Mouse (Mus musculus): ENCODE measurements around the gene Trnp1.
"Not testable (repeated sequence)": the region's sequence is repeated elsewhere in the genome, so short reads cannot be mapped to it uniquely, and the experiment has no call there.

Gene Trnp1

DNA sequence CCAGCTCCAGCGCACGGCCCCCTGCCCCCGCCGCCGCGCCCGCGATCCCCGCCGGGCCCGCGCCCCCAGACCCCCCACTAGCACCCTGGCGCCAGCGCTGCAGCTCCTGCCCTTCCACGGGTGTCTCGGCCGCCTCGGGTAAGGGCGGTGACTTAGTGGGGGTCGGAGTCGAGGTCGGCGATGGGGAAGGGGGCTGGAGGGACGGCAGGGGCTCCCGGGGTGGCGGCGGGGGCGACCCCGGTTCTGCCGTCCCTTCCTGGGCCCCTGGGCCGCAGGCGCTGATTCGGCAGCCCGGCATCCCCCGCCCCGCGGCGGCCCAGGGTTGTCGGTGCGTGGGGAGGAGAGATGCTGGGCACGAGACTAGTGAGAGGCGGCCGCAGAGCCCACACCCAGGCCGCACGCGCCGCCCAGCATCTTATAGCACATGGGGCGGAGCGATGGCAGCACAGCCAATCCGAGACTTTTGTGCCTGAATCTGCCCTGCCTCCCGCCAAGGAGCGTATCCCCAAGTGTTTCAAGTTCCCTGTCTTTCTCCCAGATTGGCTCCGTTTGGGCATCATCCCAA is at the start of gene Trnp1:
Gene Trnp1 (minus strand): TSS at position 391 of the 565 bp plus-strand sequence.
- DNase-seq (ENCODE audit: low read depth, low spot score) = peak; percentile 83

DNA sequence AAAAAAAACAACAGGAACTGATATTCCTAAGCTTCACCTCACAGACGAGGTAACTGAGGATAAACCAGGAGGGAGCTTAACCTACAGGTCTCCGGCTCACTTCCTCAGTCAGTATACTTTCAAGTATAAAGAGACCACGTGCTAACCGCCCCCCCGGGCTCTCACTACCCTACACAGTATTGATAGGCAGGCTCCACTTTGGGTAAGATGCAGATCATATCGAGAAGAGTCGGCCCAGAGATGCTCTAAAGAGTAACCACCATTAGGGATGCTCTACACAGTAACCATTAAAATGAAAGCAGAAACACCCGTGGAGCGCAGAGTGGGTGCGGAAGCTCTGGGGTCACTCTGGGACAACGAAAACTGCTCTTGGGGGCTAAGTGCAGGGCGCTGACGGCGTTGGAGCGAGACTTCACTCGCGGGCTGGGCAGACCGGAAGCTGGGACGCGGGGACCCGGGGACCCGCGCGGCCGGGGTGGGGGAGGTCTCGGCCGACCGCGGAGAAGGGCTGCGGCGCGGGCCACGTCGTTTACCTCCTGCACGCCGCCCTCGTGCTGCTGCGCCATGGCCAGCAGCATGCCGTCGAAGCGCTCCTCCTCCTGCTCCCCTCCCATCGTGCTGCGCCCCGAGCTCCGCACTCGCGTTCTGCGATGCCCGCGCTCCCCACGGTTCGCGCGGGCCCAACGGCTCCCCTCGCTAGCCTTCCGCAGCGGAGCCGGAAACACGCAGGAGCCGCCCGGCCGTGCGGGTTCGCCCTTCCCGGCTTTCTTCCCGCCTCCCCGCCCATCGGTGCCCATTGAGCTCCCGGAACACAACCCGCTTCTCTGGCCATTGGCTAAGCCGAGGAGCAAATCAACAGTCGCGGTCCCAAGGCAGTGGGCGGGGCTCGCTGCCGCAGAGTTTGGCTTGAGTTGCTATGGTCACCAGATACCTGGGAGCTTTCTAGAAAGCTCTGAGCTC is 47.2 kb upstream of the Trnp1 start, which contains the start of gene Nudc:
Gene Nudc (minus strand): TSS at position 725 of the 960 bp plus-strand sequence.
- DNase-seq (ENCODE audit: low read depth, low spot score) = peak; percentile 96

DNA sequence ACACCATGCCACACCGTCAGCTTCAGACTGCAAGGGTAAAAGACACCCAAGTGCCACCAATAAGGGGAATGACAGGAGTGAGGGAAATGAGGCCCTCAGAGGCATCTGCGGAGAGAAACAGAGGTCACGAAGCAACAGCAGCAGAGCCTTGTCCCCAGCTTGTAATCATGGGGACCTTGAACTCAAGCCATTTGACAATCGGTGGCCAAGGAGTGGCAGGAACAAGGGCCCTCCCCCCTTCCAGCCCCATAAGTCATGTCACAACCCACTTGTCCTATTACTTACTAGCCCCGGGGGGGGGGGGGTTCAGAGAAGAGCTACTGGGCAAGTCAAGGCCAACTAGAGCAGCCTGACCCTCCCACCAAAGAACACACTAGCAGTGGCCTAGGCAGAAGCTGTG is 38.3 kb upstream of the Trnp1 start:
- no peak for DNase-seq (ENCODE audit: low read depth, low spot score)

DNA sequence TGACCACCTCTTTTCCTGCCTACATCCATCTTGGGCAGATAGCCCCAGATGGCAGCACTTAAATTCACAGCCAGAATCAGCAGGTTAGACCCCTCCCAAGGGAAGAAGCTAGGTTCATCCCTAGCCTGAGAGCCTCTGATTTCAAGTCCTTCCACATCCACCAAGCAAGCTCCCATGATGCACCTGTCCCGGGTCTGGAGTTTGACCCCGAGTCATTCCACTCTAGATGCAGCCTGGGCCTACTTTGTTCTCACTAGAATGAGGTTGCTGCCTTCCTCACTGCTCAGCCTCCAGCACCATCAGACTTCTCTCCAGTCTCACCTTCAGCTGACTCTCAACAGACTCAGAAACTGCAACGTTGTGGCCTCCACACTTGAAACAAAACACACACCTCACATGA is 37.7 kb upstream of the Trnp1 start:
- no peak for DNase-seq (ENCODE audit: low read depth, low spot score)

DNA sequence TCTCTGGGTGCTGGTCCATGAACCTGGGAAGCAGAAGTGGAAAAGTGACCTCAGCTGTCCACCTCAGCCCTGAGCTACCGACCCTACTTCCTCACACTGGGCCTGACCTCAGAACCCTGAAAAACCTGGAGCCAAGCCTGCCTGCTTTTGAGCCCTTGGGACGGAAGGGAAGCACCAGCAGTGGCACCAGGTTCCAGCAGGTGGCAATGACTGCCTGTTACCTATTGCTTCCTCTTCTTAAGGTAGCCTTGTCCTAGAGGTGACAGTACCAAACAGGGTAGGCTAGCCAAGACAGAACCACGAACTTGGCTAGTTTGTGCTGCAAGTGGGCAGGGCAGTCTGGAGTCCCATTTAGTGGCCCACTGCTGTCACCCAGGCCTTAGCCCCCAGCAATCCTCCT is 34.4 kb upstream of the Trnp1 start:
- DNase-seq (ENCODE audit: low read depth, low spot score) = no peak

DNA sequence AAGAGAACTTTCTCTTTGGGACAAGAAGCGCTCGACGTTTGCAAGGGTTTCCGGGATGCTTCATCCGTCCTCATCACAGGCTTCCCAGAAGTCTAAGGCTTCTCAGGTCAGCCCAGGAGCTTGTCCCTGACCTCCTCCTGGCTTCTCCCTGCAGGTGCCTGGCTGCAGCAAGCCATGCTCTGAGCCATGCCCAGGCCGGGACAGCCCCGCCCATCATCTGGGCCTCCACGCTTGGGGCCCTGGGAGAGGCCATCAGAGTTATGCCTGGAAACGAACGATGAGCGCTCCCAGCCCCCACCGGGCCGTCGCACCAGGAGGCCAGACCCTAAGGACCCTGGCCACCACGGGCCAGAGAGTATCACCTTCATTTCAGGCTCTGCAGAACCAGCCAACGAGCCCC is 29.4 kb upstream of the Trnp1 start:
- DNase-seq (ENCODE audit: low read depth, low spot score) = no peak

DNA sequence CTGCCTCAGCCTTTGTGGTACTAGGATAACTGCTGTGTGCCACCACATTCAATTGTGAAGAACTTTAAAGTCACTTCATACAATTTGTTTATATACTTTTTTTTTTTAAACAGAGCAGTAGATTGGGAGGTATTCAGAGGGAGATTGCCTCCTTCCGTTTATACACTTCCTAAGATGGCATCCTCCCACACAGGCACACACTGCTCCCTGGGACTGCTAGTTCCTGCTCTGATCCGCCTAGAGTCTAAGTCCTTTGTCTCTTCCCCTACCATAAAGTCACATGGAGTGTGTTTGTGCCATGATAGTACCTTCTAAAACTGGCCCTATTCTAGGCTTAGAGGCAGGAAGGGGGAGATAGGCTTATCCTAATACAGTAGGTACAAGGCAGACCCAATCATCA is 23.2 kb upstream of the Trnp1 start:
- no peak for DNase-seq (ENCODE audit: low read depth, low spot score)

DNA sequence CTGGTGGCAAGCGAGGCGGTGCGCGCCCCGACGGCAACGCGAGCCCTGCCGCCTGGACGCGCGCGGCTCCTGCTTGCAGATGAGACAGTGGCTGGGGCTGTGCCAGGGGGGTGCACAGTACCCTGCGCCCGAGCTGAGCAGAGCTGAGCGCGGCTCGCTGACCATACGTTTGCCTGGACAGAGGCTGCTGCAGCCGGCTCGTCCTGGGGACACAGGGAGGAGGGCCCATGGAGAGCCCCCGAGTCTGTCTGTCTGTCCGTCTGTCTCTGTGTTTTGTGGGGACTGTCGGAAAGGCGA is 21.0 kb upstream of the Trnp1 start:
- no peak for DNase-seq (ENCODE audit: low read depth, low spot score)

DNA sequence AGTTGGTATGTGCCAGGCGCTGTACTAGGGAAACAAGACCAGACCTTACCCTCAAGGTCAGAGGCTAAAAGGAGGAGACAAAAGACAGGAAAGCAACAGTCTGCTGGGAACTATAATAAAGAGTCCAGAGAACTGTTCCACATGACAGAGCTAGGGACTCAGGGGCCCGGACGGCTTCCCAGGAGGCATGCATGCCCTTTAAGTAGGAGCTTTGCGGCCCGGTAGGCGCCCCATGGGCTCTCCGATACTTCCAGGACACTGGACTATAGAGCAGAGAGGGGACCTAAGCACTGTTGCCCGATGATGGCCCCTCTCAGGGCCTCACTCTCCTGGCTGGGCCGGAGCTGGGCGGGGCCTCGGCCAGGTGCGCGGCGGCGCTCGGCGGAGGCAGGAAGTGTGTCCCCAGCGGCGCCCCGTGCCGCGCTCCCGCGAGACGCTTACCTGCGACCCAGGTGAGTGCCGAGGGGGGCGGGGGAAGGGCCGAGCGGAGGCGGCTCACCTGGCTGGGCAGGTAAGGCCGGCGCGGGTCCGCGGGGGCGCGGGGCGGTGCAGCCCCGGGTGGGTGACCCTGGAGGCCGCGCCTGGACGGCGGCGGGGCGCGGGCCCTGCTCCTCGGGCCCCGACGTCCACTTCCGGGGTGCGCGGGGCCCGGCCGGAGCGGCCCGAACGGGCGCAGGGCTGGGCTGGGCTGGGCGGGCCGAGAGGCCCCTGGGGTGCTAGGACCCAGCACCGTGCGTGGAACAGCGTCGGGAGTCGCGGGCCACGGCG is 20.4 kb upstream of the Trnp1 start, which contains the start of gene Kdf1:
Gene Kdf1 (plus strand): TSS at position 363 of the 768 bp plus-strand sequence.
- no peak for DNase-seq (ENCODE audit: low read depth, low spot score)

DNA sequence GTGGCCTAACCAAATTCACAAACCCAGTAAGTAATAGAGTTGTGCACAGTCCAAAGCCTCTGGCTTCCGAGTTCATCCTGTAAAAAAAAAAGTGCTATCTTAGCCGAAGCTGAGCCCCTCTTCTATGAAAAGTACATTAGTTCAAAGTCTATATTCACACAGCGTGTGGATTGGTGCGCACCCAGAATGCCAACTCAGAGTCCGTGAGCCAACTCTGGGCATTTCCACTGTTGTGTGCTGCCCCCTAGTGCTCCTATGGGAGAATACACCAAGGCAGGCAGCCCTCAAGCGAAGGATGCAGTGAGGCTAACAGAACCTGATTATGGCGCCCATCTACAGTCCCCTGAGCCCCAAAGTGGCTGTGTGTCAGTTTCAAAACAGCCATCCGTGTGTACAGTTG is 14.6 kb upstream of the Trnp1 start:
- peak; percentile 71 for DNase-seq (ENCODE audit: low read depth, low spot score)

DNA sequence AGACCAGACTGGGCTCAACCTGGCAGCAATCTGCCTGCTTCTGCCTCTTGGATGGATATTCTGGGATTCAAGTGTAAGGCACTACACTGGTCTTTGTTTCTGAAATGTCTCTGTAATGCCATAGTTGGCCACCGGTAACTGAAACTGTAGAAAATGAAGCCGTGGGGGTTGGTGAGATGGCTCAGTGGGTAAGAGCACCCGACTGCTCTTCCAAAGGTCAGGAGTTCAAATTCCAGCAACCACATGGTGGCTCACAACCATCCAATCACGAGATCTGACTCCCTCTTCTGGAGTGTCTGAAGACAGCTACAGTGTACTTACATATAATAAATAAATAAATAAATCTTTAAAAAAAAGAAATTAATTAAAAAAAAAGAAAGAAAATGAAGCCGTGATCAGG is 14.2 kb upstream of the Trnp1 start:
- DNase-seq (ENCODE audit: low read depth, low spot score) = not testable (repeated sequence)

DNA sequence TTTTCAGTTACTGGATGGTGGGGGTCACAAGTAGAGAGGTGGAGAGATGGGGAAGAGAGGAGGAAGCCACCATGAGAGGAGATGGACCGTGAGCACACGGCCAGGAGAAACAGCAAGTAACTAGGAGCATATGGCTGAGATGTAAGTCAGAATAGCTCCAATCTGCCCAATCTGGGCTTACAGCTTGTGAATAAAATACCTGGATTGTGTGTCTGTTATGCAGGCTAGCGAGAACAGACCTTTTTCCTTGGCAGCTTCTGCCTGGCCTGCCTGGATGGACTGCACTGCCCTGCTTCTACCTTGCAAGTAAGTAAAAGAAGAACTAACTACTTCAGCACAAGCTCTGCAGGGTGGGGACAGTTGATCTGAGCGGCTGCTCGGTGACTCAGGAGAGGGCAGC is 12.7 kb upstream of the Trnp1 start:
- DNase-seq (ENCODE audit: low read depth, low spot score) = no peak

DNA sequence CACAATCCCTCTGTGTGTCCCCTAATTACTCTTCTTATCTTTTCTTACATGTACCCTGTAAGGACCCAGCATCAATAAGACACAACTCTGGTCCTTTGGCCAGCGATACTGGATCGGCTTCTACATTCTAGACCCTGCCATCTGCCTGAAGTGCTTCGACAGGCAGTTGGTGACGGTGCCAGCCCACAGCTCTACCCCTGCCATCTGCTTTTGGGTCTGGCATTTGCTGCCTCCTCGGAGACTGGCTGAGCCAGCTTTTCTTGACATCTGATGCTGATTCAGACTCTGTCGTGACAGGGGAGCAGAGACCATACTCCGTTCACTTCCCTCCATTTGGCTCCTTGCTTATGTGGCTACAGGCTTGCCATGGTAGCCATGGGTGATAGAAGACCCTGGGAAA is 10.6 kb upstream of the Trnp1 start:
- DNase-seq (ENCODE audit: low read depth, low spot score) = no peak

DNA sequence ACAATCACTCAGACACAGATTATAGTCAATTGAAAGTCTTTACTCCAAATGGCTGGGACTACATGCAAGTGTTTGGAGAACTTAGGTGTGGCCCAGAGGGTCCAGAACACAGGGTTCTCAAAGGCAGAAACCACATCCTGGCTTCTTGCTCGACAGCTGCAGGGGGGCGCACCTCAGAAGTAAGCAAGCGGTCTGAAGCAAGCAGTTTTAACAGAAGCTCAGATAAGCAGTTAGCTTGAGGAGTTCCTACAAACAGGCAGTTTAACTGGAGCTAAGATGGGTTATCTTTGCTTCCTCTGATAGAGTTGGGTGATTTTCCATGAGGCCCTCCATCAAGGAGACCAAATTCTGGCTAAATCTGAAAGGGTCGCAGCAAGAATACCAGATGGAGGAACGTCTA is 8.2 kb upstream of the Trnp1 start:
- no peak for DNase-seq (ENCODE audit: low read depth, low spot score)

DNA sequence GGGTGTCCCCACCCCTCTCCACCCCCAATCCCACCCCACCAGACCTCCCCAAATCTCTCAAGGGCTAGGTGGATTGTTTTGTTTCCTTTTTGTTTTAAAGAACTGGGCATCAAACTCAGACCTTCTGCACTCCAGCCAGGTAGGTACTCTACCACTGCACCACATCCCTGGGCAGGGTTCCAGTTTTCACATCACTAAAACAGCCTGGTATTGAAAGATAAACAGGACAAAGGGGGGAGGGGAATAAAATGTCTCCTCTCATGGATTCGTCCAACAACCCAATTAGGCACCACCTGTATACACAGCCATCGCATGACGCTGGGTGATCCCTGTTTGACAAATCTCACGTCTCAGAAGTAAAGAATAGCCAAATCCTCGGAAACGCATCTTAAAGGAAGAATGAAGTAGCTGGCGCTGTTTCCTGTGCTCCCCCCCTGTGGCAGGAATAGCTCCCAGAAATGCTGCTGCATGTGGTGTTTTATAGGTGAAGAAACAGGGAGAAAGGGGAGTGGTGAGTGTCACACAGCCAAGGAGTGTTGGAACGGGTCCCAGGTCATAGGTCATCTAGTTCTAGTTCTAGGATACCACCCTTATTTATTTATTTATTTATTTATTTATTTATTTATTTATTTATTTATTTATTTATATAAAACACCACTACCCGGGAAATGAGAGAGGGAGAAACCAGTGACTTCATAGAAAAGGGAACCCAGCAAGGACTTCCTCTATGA is 6.6 kb upstream of the Trnp1 start:
- DNase-seq (ENCODE audit: low read depth, low spot score) = no peak

DNA sequence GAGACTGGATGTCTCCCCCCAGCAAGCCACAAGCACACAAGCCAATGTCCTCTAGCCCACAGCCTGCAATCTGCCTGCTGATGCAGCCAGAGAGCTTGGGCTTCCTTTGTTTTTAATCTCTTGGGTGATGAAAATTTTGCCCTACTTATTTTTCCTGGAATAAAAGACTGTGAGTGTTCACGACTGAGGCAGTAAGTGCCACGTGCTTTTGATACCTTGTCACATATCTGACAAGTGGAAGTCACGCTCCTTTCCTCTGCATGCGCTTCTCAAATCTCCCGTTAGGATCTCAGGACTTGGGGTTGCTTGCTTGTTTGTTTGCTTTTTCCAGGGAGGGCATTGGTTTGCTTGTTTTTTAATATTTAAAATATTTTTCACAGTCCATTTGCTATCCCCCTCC is 6.0 kb upstream of the Trnp1 start:
- DNase-seq (ENCODE audit: low read depth, low spot score) = no peak

DNA sequence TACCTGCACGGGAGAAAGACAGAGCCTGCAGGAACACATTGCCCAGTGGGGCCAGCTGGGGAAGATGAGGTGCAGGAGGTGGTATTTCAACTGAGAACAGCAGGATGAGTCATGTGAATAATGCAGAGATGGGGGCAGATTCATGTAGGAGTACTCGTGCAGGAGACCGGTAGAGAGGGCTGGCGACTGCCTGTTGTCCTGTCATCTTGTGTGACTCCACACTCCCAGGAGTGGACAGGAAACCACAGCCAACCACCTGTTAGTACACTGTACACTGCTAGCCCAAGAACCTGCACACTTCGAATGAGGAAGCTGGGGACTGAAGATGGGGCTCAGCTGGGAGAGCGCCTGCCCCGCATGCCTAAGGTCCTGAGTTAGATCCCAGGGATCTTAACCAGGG is 3.2 kb upstream of the Trnp1 start:
- DNase-seq (ENCODE audit: low read depth, low spot score) = no peak

DNA sequence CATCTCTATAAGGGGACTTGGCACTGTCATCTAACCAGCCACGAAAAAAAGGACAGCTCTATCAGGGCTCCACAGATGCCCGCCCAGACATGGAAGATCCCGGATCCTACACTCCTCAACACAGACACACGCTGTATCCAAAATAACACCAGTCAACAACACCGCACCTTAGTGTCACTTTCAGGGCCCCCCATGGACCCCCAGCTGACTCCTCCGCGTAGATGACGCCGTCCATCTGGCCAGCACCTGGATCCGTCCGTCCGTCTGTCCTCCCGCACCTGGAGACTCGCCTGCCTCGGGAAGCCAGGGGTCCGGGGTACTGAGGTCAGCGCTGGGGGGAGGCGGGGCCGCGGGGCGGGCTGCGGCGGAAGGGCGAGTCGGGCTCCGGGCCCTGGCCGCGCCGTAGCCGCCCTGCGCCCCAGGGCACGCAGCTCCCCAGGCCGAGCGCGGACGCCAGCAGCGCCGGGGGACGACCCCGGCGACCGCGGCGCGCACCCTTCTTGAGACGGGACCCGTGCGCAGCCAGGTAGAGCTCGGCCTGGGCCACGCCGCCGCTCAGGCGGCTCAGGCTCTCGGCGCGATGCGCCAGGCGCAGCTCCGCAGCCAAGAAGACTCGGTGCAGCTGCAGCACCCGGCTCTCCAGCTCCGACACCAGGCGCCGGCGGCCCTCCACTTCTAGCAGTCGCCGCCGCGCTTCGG is 740 bp downstream of the Trnp1 start:
- DNase-seq (ENCODE audit: low read depth, low spot score) = peak; percentile 47

DNA sequence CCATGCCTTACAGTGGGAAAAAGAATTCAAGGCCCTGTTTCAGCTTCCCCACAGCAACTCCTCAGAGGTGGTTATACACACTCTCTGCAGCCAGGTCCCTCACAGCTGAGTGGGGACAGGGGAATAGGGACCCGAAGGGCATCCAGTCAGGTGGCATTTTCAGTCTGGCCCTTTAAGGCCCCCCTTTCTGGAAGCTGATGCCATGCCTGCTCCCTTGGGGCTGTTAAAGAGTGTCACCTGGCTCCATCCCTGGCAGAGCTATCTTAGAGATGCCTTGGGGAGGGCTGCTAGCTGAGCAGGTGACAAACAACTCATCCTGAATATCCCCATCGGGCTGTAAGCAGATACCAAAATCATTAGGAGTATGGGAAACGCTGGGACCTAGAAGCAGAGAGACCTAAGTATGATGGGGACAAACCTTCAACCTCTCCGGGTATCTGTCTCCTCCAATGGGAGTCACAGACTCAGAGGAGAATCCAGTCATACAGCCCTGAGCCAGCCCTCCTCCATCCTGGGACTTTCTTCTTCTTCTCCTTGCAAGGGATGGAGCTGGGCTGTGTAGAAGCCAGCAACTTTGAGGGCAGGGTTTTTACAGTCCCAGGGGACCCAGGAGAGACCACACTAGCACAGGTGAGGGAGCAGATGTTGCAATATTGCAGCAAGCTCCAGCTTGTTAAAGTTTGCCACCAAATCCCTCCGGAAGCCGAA is 1.5 kb downstream of the Trnp1 start:
- no peak for DNase-seq (ENCODE audit: low read depth, low spot score)

DNA sequence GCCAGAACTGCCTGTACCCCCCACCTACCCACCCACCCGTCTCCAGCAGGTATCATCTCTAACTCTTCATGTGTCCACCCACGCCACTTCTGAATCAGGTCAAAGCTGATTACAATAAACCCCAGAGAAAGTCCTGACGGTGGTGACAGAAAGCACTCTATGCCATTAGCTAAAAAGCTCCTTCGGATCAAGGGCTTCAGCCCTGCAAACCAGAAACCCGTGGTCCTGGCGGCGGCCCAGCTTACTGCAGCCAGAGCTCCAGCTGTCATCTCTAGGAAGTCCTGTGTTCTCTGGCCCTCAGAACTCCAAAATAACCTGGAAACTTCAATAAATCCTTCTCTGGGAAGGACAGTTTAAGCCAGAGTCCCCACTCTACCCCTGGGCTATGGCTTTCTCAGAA is 2.6 kb downstream of the Trnp1 start:
- no peak for DNase-seq (ENCODE audit: low read depth, low spot score)

DNA sequence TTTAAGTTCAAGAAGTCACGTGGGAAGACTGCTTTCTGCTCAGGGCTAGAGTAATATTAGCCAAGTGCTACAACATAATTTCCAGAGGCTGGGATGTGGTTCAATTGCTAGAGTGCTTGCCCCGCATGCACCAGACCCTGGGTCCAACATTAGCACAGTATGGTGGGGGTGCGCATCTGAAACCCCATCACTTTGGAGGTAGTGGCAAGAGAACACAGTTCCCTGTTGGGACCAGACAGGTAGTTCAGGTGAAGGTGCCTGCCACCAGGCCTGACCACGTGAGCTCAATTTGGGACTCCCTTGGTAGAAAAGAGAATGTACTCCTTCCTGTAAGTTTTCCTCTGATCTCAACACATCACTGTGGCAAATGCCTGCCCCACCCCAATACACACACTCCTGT is 3.5 kb downstream of the Trnp1 start:
- DNase-seq (ENCODE audit: low read depth, low spot score) = no peak
